Mouse (Mus musculus) stomach, postnatal 0 days (tissue): ENCODE results near the gene Amh.

Experiments used
- CTCF ChIP-seq: IDR thresholded peaks from 2 replicates; pipeline ENCODE4 v1.5.1; 2016; ENCODE audit warnings: antibody characterized with exemption, low read depth, mild to moderate bottlenecking, moderate library complexity
- EP300 ChIP-seq: optimal IDR thresholded peaks from 2 replicates; pipeline ENCODE3; 2016; ENCODE audit warnings: antibody characterized with exemption

DNA sequence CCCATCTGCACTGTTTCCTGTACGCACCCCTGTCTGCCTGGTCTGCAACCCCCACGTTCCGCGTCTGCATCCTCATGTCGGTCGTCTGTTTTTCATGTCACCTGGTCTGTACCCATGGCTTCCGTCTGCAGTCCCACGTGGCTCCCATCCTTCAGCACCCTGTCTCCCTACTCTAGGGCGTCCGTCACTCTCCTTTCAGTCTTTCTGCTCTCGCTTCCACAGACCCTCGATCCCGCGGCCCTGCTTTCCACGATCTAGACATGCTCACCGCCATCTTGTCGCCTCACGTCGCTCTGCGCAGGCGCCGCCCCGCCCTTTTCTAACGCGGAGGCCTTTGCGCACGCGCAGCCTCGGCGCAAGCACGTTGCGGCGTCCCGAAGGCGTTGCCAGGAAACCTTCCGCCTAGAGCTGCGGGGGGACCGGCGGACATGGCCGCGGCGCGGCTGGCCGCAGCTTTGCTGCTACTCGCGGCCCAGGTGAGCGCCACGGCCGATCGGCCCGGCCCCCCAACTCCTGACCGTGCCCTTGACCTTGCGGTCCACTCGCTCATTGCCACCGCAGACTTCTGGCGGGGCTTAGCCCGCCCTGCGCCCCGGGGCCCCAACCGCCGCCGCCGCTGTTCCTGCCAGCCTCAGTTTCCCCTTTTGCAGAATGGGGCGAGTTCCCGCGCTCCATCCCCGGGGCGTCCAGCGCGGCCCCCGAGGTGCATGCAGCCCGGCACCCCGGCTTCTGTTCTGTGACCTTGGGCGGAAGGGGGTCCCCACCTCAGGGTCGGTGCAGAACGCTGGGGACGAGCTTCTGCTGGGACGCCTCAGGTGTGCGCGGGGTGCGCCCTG is 50.1 kb downstream of the Amh start, which contains the start of the genes Lsm7 and Sppl2b:
- TF ChIP-seq EP300 (no peak), CTCF (no peak)
